Mouse (Mus musculus) E14TG2a.4 (cell line): ENCODE results near the gene Cd244a.

ENCODE experiments used
- H3K27me3 ChIP-seq: 2 replicates; pipeline ENCODE4 v1.6.1; 2014; ENCODE audit warnings: low read length, control low read depth; ENCODE audit not compliant: insufficient read depth
- H3K36me3 ChIP-seq: 2 replicates; pipeline ENCODE4 v1.6.1; 2014; ENCODE audit warnings: low read length, control low read depth; ENCODE audit not compliant: insufficient read depth
- H3K4me1 ChIP-seq: replicated peaks from 2 replicates; pipeline ENCODE4 v1.6.1; 2014; ENCODE audit warnings: low read depth, low read length, control low read depth
- H3K4me3 ChIP-seq: replicated peaks from 2 replicates; pipeline ENCODE4 v1.5.1; 2014; ENCODE audit warnings: mild to moderate bottlenecking, low read length
- H3K9me3 ChIP-seq: 2 replicates; pipeline ENCODE4 v1.6.1; 2014; ENCODE audit warnings: low read length, control low read depth
- CTCF ChIP-seq: conservative IDR thresholded peaks from 2 replicates; pipeline ENCODE4 v1.5.1; 2014; ENCODE audit warnings: low read length
- NANOG ChIP-seq: IDR thresholded peaks from 2 replicates; pipeline ENCODE4 v1.6.1; 2014; ENCODE audit warnings: borderline replicate concordance, low read length, mixed read lengths
- POU5F1 ChIP-seq: IDR thresholded peaks from 2 replicates; pipeline ENCODE4 v1.6.1; 2014; ENCODE audit warnings: low read length, borderline replicate concordance

The Cd244a gene

DNA sequence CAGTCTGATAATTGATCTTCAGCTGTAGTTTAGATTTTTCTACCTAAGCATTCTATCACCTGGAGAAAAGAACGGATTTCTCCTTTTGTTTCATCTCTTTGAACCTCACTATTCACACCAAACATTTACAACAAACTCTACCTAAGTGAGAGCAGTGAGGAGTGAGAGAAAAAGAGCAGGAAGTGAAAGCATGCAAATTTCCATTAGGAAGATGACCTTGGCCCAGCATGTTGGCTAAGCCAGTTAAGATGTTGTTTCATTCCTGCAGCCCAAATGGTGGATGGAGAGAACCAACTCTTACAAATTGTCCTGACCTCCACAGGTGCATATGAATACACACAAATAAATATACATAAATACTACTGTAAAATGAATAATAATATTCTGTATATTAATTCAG, 18.3 kb upstream of the Cd244a start:
- TF ChIP-seq POU5F1: no peak
- no peak for TF ChIP-seq CTCF
- no peak for TF ChIP-seq NANOG
- H3K4me3 ChIP-seq: no peak overlapping the region
- peaks cover 43% of the 10 kb centered on the region for H3K9me3 ChIP-seq

DNA sequence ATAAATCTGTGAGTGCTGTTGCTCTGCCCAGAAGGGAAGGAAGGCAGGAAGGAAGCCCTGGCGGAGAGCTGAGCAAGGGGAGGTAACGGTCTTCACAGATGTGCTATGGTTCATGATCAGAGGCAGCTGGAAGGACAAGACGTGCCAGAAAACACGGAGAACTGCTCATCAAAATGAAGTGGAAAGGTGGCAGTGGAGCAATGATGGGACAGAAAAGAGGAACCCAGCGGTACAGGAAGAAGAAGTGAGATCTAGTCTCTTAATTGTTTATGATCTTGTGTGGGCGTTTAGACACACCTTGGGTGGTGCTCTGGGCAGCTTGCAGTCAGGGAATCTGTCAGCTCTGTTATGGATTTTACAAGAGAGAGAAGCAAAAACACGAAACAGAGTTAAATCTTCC, 7.7 kb upstream of the Cd244a start:
- no peaks in the 10 kb centered on the region for H3K4me1 ChIP-seq
- H3K36me3 ChIP-seq: no peaks in the 10 kb centered on the region
- H3K4me3 ChIP-seq: no peak overlapping the region
- H3K27me3 ChIP-seq: no peaks in the 10 kb centered on the region
- H3K9me3 ChIP-seq: peaks cover 17% of the 10 kb centered on the region
- TF ChIP-seq NANOG (no peak), CTCF (no peak), POU5F1 (no peak)

More for the DNA sequence above, 18.3 kb upstream of the Cd244a start:
- no peaks in the 10 kb centered on the region for H3K27me3 ChIP-seq
- H3K4me1 ChIP-seq: no peaks in the 10 kb centered on the region
- no peaks in the 10 kb centered on the region for H3K36me3 ChIP-seq

DNA sequence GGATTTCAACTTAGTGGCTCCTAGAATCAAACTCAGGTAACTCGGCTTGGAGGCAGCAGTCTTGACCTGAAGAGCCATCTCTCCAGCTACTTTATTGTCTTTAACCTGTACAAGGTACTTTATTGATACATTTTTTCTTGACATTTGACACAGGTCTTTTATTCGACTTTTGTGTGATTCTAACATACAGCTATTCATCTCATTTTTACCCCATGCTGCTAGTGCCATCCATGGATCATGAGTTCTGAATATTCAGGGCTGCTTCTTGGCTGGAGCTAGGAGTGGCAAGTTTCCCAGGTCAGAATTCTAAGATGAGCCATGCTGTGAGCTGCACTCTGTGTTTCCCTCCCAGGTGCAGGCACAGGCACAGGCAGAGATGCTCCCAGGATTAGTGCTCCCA, 6.8 kb upstream of the Cd244a start:
- TF ChIP-seq NANOG: no peak
- H3K4me1 ChIP-seq: no peaks in the 10 kb centered on the region
- no peaks in the 10 kb centered on the region for H3K27me3 ChIP-seq
- H3K9me3 ChIP-seq: peaks cover 17% of the 10 kb centered on the region
- no peak overlapping the region for H3K4me3 ChIP-seq
- H3K36me3 ChIP-seq: no peaks in the 10 kb centered on the region

DNA sequence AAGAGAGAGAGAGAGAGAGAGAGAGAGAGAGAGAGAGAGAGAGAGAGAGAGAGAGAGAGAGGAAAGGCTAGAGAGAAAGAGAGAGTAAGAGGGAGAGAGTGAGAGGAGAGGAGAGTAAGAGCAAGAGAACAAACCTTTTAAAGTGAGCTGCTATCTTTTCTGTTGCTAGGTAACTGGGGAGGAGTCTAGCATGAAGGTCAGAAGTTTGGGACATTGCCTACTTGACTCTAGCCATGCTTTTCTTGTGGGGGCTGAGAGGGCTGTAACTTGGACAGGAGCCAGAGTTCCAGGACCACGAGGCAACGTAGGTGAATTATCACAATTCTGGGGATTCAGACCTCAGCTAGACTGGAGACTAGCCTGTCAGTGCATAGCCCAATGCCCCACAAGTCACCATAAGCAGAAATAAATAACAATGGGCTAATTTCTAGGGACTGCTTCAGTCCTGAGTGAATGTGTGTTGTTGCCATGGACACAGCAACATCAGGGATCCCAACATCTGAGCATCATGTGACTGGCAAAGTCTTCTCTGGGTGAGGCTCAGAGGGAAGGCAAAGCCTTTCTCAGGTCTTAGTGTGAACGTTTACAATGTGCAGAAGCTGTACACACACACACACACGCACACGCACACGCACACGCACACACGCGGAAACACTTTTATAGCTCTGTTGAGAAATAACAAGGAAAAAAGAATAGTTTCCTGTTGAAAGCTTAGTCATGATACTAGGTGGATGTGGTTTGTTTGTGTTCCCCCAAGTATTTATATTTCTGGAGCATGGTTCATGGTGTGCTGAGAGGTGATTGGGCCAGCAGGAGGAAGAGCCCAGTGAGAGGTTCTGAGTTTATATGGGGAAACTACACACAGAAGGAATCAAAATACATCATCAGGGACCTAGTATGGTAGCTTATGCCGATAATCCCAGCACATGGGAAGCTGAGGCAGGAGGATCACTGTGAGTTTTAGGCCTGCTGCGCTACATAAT, 5.3 kb upstream of the Cd244a start:
- no peaks in the 10 kb centered on the region for H3K36me3 ChIP-seq
- H3K27me3 ChIP-seq: no peaks in the 10 kb centered on the region
- H3K4me1 ChIP-seq: 0 out of 2 replicates have a peak, but pooled peaks cover 5% of the 10 kb centered on the region
- H3K4me3 ChIP-seq: no peak overlapping the region
- peaks cover 17% of the 10 kb centered on the region for H3K9me3 ChIP-seq
- TF ChIP-seq POU5F1 (no peak), NANOG (no peak), CTCF (no peak)

DNA sequence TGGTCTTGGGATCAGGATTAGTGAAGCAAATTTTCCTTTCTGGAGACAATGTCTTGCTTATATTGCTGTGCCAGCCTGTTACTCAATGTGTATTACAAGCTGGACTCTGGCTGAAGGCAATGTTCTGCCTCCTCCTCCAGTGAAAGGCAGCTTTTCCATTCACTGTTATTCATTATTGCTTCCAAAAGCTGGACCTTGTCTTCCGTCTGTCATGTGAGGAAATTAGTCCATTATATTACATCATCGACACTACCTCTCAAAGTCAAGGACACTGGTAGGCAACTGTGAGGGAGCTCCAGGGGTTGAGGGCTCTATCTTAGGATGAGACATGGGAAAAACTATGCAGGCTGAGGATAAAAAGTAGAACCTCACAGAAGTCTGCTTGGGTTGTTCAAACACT, 2.6 kb upstream of the Cd244a start:
- H3K4me3 ChIP-seq: no peak overlapping the region
- H3K36me3 ChIP-seq: no peaks in the 10 kb centered on the region
- H3K4me1 ChIP-seq: peaks cover 15% of the 10 kb centered on the region
- TF ChIP-seq CTCF: no peak
- no peak for TF ChIP-seq POU5F1
- no peak for TF ChIP-seq NANOG
- no peaks in the 10 kb centered on the region for H3K27me3 ChIP-seq
- peaks cover 5% of the 10 kb centered on the region; the same call in 1 of the 2 replicates for H3K9me3 ChIP-seq

DNA sequence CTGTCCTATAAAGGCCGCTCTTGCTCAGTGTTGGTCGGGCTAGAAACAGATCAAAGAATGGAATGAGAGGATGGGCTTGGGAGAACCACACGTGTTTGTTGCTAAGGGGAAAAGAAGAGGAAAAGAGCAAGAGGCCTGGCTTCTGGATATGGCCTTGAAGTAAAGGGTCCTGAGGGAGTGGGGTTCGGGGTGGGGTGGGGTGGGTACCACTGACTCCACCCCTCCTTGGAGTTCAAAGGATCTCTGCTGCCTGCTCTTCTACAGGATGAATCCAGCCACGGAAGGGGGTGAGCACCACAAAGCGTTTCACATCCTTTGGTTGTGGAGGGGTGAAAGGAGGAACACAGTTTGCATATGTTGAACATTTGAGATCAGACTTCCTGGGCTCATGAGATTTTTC, 586 bp upstream of the Cd244a start:
- H3K36me3 ChIP-seq: no peaks in the 10 kb centered on the region
- no peaks in the 10 kb centered on the region for H3K27me3 ChIP-seq
- H3K9me3 ChIP-seq: peaks cover 11% of the 10 kb centered on the region
- H3K4me3 ChIP-seq: no peak overlapping the region
- TF ChIP-seq CTCF (no peak), NANOG (no peak), POU5F1 (no peak)
- H3K4me1 ChIP-seq: peaks cover 19% of the 10 kb centered on the region

DNA sequence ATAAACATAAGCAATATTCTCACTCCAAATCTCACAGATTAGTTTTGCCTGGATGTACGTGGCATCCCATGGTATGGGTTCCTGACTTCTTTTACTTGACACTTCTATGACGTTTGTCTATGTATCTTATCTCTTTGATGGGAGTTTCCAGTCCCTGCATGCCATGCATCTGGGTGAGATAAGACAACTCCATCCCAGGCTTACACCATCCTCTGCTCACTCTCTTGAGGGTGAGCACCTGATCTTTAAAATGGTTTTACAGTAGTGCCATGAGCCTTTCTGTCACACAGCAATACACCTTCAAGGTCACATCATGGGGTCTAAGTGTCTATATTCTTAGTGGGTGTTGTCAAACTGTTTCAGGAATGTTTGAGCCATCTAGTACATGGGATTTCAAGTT, 1.3 kb downstream of the Cd244a start:
- H3K4me1 ChIP-seq: peaks cover 19% of the 10 kb centered on the region
- H3K4me3 ChIP-seq: no peak overlapping the region
- peaks cover 7% of the 10 kb centered on the region for H3K9me3 ChIP-seq
- H3K36me3 ChIP-seq: no peaks in the 10 kb centered on the region
- TF ChIP-seq NANOG (no peak), CTCF (no peak), POU5F1 (no peak)
- no peaks in the 10 kb centered on the region for H3K27me3 ChIP-seq

DNA sequence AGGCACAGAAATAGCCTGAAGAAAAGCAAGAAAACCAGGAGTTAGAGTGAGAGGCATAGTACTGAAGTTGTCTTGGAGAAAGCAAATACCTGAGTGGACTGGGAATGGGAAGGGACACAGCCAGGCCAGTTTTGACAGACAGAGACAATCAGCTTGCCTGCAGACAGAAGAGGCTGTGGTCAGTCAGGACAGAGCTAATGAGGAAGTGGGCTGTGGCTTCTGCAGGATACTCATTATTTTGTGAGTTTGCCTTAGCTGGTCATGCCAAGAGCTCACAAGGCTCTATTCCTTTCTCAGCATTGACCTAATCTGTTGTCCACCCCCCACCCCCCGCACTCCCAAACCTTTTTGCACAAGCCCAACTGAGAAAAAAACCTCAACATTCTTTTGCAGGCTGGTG, 2.2 kb downstream of the Cd244a start:
- H3K9me3 ChIP-seq: peaks cover 7% of the 10 kb centered on the region

More for the DNA sequence above, 2.2 kb downstream of the Cd244a start:
- TF ChIP-seq CTCF (no peak), POU5F1 (no peak), NANOG (no peak)
- H3K36me3 ChIP-seq: no peaks in the 10 kb centered on the region
- H3K4me3 ChIP-seq: no peak overlapping the region
- H3K4me1 ChIP-seq: peaks cover 19% of the 10 kb centered on the region
- no peaks in the 10 kb centered on the region for H3K27me3 ChIP-seq
